Mouse (Mus musculus) midbrain, embryonic 16.5 days (tissue): ENCODE data around the gene Hes2. TPM values are rescaled to one million over a fixed set of nuclear protein-coding genes. Genes with fewer than 3 reads are reported as not detected.

Experiments used
- ATAC-seq: fragments of 200-750 bp; cut with Nextera tagmentation; 2 replicates; pipeline ENCODE4 v1.8.0; 2017; ENCODE audit warnings: moderate TSS enrichment
- H3K27ac ChIP-seq: fragments of 300-500 bp; sonication (generic); 2 replicates; pipeline ENCODE4 v1.5.1; 2014; ENCODE audit warnings: mild to moderate bottlenecking, low read length, mixed read lengths
- H3K27me3 ChIP-seq: fragments of 300-500 bp; sonication (generic); 2 replicates; pipeline ENCODE4 v1.6.1; 2014; ENCODE audit warnings: low read depth, low read length, mixed read lengths; ENCODE audit not compliant: control insufficient read depth, insufficient read depth
- H3K36me3 ChIP-seq: fragments of 300-500 bp; sonication (generic); 2 replicates; pipeline ENCODE4 v1.6.1; 2014; ENCODE audit warnings: mild to moderate bottlenecking, low read length, moderate library complexity, mixed read lengths; ENCODE audit not compliant: control insufficient read depth, insufficient read depth
- H3K4me1 ChIP-seq: fragments of 300-500 bp; sonication (generic); 2 replicates; pipeline ENCODE4 v1.6.1; 2014; ENCODE audit warnings: mild to moderate bottlenecking, low read length, mixed read lengths; ENCODE audit not compliant: control insufficient read depth, insufficient read depth
- H3K4me2 ChIP-seq: fragments of 300-500 bp; sonication (generic); 2 replicates; pipeline ENCODE4 v1.6.1; 2014; ENCODE audit warnings: mild to moderate bottlenecking, low read length, mixed read lengths
- H3K4me3 ChIP-seq: fragments of 300-500 bp; sonication (generic); 2 replicates; pipeline ENCODE4 v1.5.1; 2014; ENCODE audit warnings: low read depth, mild to moderate bottlenecking, low read length, moderate library complexity, mixed read lengths
- H3K9ac ChIP-seq: fragments of 300-500 bp; sonication (generic); 2 replicates; pipeline ENCODE4 v1.6.1; 2014; ENCODE audit warnings: low read depth, low read length, mixed read lengths
- H3K9me3 ChIP-seq: fragments of 300-500 bp; sonication (generic); replicated peaks from 2 replicates; pipeline ENCODE4 v1.6.1; 2014; ENCODE audit warnings: mild to moderate bottlenecking, low read length, mixed read lengths; ENCODE audit not compliant: control insufficient read depth, poor library complexity, severe bottlenecking
- WGBS: fragments of 180-500 bp; shearing (Covaris S2); extraction: QIAGEN DNeasy Blood & Tissue Kit; methylation state at CpG from one replicate; pipeline ENCODE4 v1.1.7; 2014; 5-methylcytosine and 5-hydroxymethylcytosine counted together
- polyA plus RNA-seq: library from polyadenylated mRNA; unstranded; fragments of >200 nt; fragmentation: Nextera tagmentation; extraction: Ambion mirVana; gene quantifications from 2 replicates; pipeline ENCODE4 v1.2.1, GENCODE M21; 2015

Gene Hes2
- polyA plus RNA-seq, 1 experiment from 2014 or later = not detected

- Histone ChIP-seq H3K9ac (peak overlapping the region; percentile 41; the same call in 1 of the 2 replicates), H3K27me3 (peaks cover 78% of the 10 kb centered on the region), H3K27ac (no peak overlapping the region), H3K4me2 (peak overlapping the region; percentile 53), H3K9me3 (no peaks in the 10 kb centered on the region), H3K4me1 (peaks cover 16% of the 10 kb centered on the region), H3K36me3 (no peaks in the 10 kb centered on the region), H3K4me3 (peak overlapping the region; percentile 29)
- under 1% methylated on average over 58 of the region's 85 CpGs for WGBS
- peak; percentile 77 for ATAC-seq
Measured at GRCm38 (mm10) chr4:152130771-152131653, 27.7 kb upstream of the Hes2 start.

- peaks cover 9% of the 10 kb centered on the region for H3K4me1 ChIP-seq
- H3K27ac ChIP-seq = no peak overlapping the region
- no peaks in the 10 kb centered on the region for H3K36me3 ChIP-seq
- no peak overlapping the region; the same call in 1 of the 2 replicates for H3K4me2 ChIP-seq
- no peak overlapping the region for H3K9ac ChIP-seq
- no peak for ATAC-seq
- WGBS = 4% methylated on average over 50 of the region's 50 CpGs
- no peak overlapping the region for H3K4me3 ChIP-seq
- H3K9me3 ChIP-seq = no peaks in the 10 kb centered on the region
- peaks cover 69% of the 10 kb centered on the region for H3K27me3 ChIP-seq
Measured at GRCm38 (mm10) chr4:152131809-152132771, 26.6 kb upstream of the Hes2 start.

GRCm38 (mm10) chr4:152132772-152133169 lies 25.9 kb upstream of the Hes2 start:
- WGBS = 28% methylated on average over 10 of the region's 10 CpGs
- ATAC-seq = no peak
- H3K9ac ChIP-seq = no peak overlapping the region
- peaks cover 9% of the 10 kb centered on the region for H3K4me1 ChIP-seq
- H3K27ac ChIP-seq = no peak overlapping the region
- no peak overlapping the region for H3K4me2 ChIP-seq
- no peaks in the 10 kb centered on the region for H3K9me3 ChIP-seq
- no peak overlapping the region for H3K4me3 ChIP-seq
- no peaks in the 10 kb centered on the region for H3K36me3 ChIP-seq
- H3K27me3 ChIP-seq = peaks cover 62% of the 10 kb centered on the region

- Histone ChIP-seq H3K4me1 (peaks cover 9% of the 10 kb centered on the region), H3K36me3 (no peaks in the 10 kb centered on the region), H3K4me3 (no peak overlapping the region), H3K27ac (no peak overlapping the region), H3K9me3 (no peaks in the 10 kb centered on the region), H3K9ac (no peak overlapping the region), H3K27me3 (peaks cover 57% of the 10 kb centered on the region), H3K4me2 (no peak overlapping the region)
- ATAC-seq = no peak
- 53% methylated on average over 5 of the region's 5 CpGs for WGBS
Measured at GRCm38 (mm10) chr4:152133213-152133612, 25.5 kb upstream of the Hes2 start.

GRCm38 (mm10) chr4:152134507-152134906 lies 24.2 kb upstream of the Hes2 start:
- Histone ChIP-seq H3K36me3 (no peaks in the 10 kb centered on the region), H3K4me1 (peaks cover 16% of the 10 kb centered on the region), H3K9ac (no peak overlapping the region), H3K4me2 (no peak overlapping the region), H3K4me3 (no peak overlapping the region), H3K27me3 (peaks cover 50% of the 10 kb centered on the region), H3K9me3 (no peaks in the 10 kb centered on the region), H3K27ac (no peak overlapping the region)
- no peak for ATAC-seq

GRCm38 (mm10) chr4:152135363-152135762 lies 23.3 kb upstream of the Hes2 start:
- 84% methylated on average over 12 of the region's 12 CpGs for WGBS
- Histone ChIP-seq H3K4me2 (no peak overlapping the region), H3K9ac (no peak overlapping the region), H3K4me3 (no peak overlapping the region), H3K9me3 (no peaks in the 10 kb centered on the region), H3K27ac (no peak overlapping the region), H3K4me1 (peaks cover 16% of the 10 kb centered on the region), H3K36me3 (no peaks in the 10 kb centered on the region), H3K27me3 (peaks cover 44% of the 10 kb centered on the region)
- no peak for ATAC-seq

- Histone ChIP-seq H3K9ac (no peak overlapping the region), H3K4me2 (no peak overlapping the region), H3K36me3 (no peaks in the 10 kb centered on the region), H3K4me3 (no peak overlapping the region), H3K4me1 (peaks cover 7% of the 10 kb centered on the region; the same call in 1 of the 2 replicates), H3K27me3 (peaks cover 39% of the 10 kb centered on the region), H3K9me3 (no peaks in the 10 kb centered on the region), H3K27ac (no peak overlapping the region)
- ATAC-seq = no peak
- WGBS = 38% methylated on average over 6 of the region's 6 CpGs
Measured at GRCm38 (mm10) chr4:152136112-152136875, 22.4 kb upstream of the Hes2 start.

GRCm38 (mm10) chr4:152136876-152137250 lies 21.8 kb upstream of the Hes2 start:
- no peak for ATAC-seq
- WGBS = 89% methylated on average over 2 of the region's 2 CpGs
- no peaks in the 10 kb centered on the region for H3K9me3 ChIP-seq
- no peak overlapping the region for H3K4me2 ChIP-seq
- H3K9ac ChIP-seq = no peak overlapping the region
- peaks cover 7% of the 10 kb centered on the region; the same call in 1 of the 2 replicates for H3K4me1 ChIP-seq
- no peak overlapping the region for H3K27ac ChIP-seq
- H3K4me3 ChIP-seq = no peak overlapping the region
- H3K36me3 ChIP-seq = no peaks in the 10 kb centered on the region
- H3K27me3 ChIP-seq = peaks cover 34% of the 10 kb centered on the region
